Mouse (Mus musculus): ENCODE results near the gene Frmd6. TPM values are rescaled to one million over a fixed set of nuclear protein-coding genes. Genes with fewer than 3 reads are reported as not detected.

The Frmd6 gene
- total and polyA plus RNA-seq, 3 experiments = 2.5 to 4.5 (median 3.5) TPM

DNA sequence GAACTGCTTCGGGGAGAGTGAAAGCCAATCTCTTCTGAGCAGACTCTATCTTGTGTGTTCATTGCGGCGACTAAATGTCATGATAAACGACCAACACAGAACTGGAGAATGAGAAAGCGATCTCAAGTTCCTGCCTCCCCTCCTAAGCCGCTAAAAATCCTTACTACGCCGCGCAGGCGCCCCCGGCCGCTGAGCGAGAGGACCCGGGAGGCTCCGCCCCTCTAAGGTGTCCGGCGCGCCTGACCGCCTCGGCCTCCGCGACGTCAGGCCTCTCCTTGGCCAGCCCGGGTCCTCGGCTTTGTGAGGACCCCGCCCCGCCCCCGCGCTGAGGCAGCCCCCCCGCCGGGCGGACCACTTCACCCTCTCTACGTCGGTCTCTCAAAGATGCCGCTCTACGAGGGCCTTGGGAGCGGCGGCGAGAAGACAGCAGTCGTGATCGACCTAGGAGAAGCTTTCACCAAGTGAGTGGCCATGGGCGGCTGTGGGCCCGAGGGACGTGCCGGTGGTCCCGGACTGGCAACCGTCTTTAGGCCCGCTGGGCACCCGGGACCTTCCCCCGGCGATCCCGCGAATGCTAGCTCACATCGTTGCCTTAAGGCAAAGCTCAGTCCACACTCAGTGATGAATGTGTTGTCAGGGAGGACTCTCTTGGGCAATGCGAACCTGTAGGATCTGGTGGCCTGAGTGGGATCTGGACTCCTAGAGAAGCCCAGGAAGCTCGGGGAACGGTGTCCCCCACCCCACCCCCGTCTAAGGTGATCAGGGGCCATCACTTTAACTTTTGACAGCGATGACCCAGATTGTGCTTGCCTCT is 112.5 kb downstream of the Frmd6 start, which contains the start of gene Actr10:
Gene Actr10 (plus strand): TSS at position 287 of the 814 bp plus-strand sequence.
- in situ Hi-C loops (cut with MboI; ENCODE audit: low pct_ligation_motif_present, low pct_unique_long_range_greater_than_20kb, low sequenced_read_pairs) = no loop called here
- dilution Hi-C loops (cut with MboI; ENCODE audit: extremely low pct_ligation_motif_present, extremely low pct_unique_long_range_greater_than_20kb, low sequenced_read_pairs) = no loop called here

GRCm38 (mm10) chr12:70940806-70941205 is 115.5 kb downstream of the Frmd6 start:
- peaks cover 22% of the 10 kb centered on the region for H3K79me2 ChIP-seq (replicated peaks; ENCODE audit: control insufficient read depth, extremely low read depth, insufficient read depth, poor library complexity, severe bottlenecking)
- H3K4me2 ChIP-seq (ENCODE audit: insufficient read depth, low read depth, poor library complexity, severe bottlenecking) = no peak overlapping the region
- H3K36me3 ChIP-seq (replicated peaks in 1 of 2; ENCODE audit: control insufficient read depth in 1 of 2, insufficient read depth in 1 of 2, low read length in 1 of 2) = peaks cover 16 to 40% of the 10 kb centered on the region in 2 experiments
- in situ Hi-C loops (cut with MboI; ENCODE audit: low pct_ligation_motif_present, low pct_unique_long_range_greater_than_20kb, low sequenced_read_pairs) (no loop called here), dilution Hi-C loops (cut with MboI; ENCODE audit: extremely low pct_ligation_motif_present, extremely low pct_unique_long_range_greater_than_20kb, low sequenced_read_pairs) (no loop called here)
- peaks cover 4% of the 10 kb centered on the region for H3K27me3 ChIP-seq (replicated peaks)
- no peak overlapping the region for H3K4me3 ChIP-seq (replicated peaks in 1 of 3; ENCODE audit: low read depth in 2 of 3, low read length in 2 of 3, poor library complexity in 1 of 3)
- H3K9me3 ChIP-seq (replicated peaks; ENCODE audit: low read length) = peaks cover 7% of the 10 kb centered on the region
- H3K27ac ChIP-seq (ENCODE audit: insufficient read depth, low read depth) = no peak overlapping the region
- H3K4me1 ChIP-seq (ENCODE audit: control insufficient read depth in 1 of 2, insufficient read depth in 2 of 2) = peaks cover 4 to 11% of the 10 kb centered on the region in 2 experiments; a peak in 3 of 4 replicates
- TF ChIP-seq ZNF384 (IDR thresholded peaks at IDR 0.05; ENCODE audit: low read depth, low read length) (no peak), RAD21 (IDR thresholded peaks at IDR 0.05; ENCODE audit: low read depth, low read length) (no peak)
- DNase-seq (ENCODE audit: extremely low read depth) = no peak
- H3K9ac ChIP-seq (ENCODE audit: insufficient read depth, low read depth) = no peak overlapping the region

More for the DNA sequence above, 112.5 kb downstream of the Frmd6 start, which contains the start of gene Actr10:
- H3K9me3 ChIP-seq (replicated peaks; ENCODE audit: low read length) = peaks cover 19% of the 10 kb centered on the region
- peak within 1 kb of the TSS; percentile 93 to 97 (median 96) for H3K4me3 ChIP-seq (replicated peaks in 1 of 3; ENCODE audit: low read depth in 2 of 3, low read length in 2 of 3, poor library complexity in 1 of 3)
- TF ChIP-seq CTCF (conservative IDR thresholded peaks at IDR 0.05 in 1 of 2, IDR thresholded peaks at IDR 0.05 in 1 of 2; ENCODE audit: low read depth in 2 of 2, low read length in 2 of 2) = peak in 1 of 2 experiments; percentile 10; a peak in 1 of 4 replicates
- TF ChIP-seq MAFK (IDR thresholded peaks at IDR 0.05; ENCODE audit: insufficient replicate concordance, low read length) = no peak
- peak; percentile 44; the same call in 1 of the 2 replicates for TF ChIP-seq SIN3A (IDR thresholded peaks at IDR 0.05; ENCODE audit: low read length)
- TF ChIP-seq JUN (IDR thresholded peaks at IDR 0.05; ENCODE audit: insufficient read depth, low read depth, low read length) = no peak
- TF ChIP-seq TCF12 (IDR thresholded peaks at IDR 0.05; ENCODE audit: low read depth, low read length) = peak; percentile 89
- peak; percentile 79 for TF ChIP-seq HCFC1 (IDR thresholded peaks at IDR 0.05; ENCODE audit: low read depth, low read length)
- peak; percentile 92 for TF ChIP-seq NRF1 (IDR thresholded peaks at IDR 0.05; ENCODE audit: low read depth, low read length)
- TF ChIP-seq TBP (conservative IDR thresholded peaks at IDR 0.05; ENCODE audit: low read depth, low read length) = peak; percentile 88
- TF ChIP-seq MEF2A (IDR thresholded peaks at IDR 0.05; ENCODE audit: borderline replicate concordance, low read depth, low read length) = peak; percentile 47; the same call in 1 of the 2 replicates
- peak; percentile 48; the same call in 1 of the 2 replicates for TF ChIP-seq ELF1 (IDR thresholded peaks at IDR 0.05; ENCODE audit: low read depth, low read length)
- TF ChIP-seq POLR2A (IDR thresholded peaks at IDR 0.05; ENCODE audit: low read depth, low read length) = peak; percentile 97
- no peak for TF ChIP-seq PAX5 (IDR thresholded peaks at IDR 0.05; ENCODE audit: low read length)
- peak; percentile 14; the same call in 1 of the 2 replicates for TF ChIP-seq MXI1 (IDR thresholded peaks at IDR 0.05; ENCODE audit: low read depth, low read length)
- TF ChIP-seq NELFE (IDR thresholded peaks at IDR 0.05; ENCODE audit: low read depth, low read length) = peak; percentile 97
- peak; percentile 80; the same call in 1 of the 2 replicates for TF ChIP-seq POLR2AphosphoS2 (IDR thresholded peaks at IDR 0.05; ENCODE audit: low read depth, low read length)
- no peak for TF ChIP-seq RAD21 (IDR thresholded peaks at IDR 0.05; ENCODE audit: low read depth, low read length)
- TF ChIP-seq GABPA (IDR thresholded peaks at IDR 0.05; ENCODE audit: insufficient replicate concordance, low read depth, low read length) = no peak
- TF ChIP-seq MAX (IDR thresholded peaks at IDR 0.05; ENCODE audit: low read length) = peak; percentile 99
- TF ChIP-seq KAT2A (IDR thresholded peaks at IDR 0.05; ENCODE audit: insufficient replicate concordance, low read length) = 0 out of 2 replicates have a peak, but pooled peaks have one; percentile 44
- TF ChIP-seq UBTF (IDR thresholded peaks at IDR 0.05; ENCODE audit: low read depth, low read length) = no peak; the same call in 1 of the 2 replicates
- TF ChIP-seq ZMIZ1 (IDR thresholded peaks at IDR 0.05; ENCODE audit: low read depth, low read length) = peak; percentile 94
- peaks cover 5 to 21% of the 10 kb centered on the region in 2 experiments for H3K36me3 ChIP-seq (replicated peaks in 1 of 2; ENCODE audit: control insufficient read depth in 1 of 2, insufficient read depth in 1 of 2, low read length in 1 of 2)
- H3K4me2 ChIP-seq (ENCODE audit: insufficient read depth, low read depth, poor library complexity, severe bottlenecking) = peak within 1 kb of the TSS; percentile 79
- peak; percentile 80 for DNase-seq (ENCODE audit: extremely low read depth)
- peak within 1 kb of the TSS; percentile 71 for H3K9ac ChIP-seq (ENCODE audit: insufficient read depth, low read depth)
- H3K79me2 ChIP-seq (replicated peaks; ENCODE audit: control insufficient read depth, extremely low read depth, insufficient read depth, poor library complexity, severe bottlenecking) = peaks cover 20% of the 10 kb centered on the region
- peaks cover 4 to 11% of the 10 kb centered on the region in 2 experiments; a peak in 3 of 4 replicates for H3K4me1 ChIP-seq (ENCODE audit: control insufficient read depth in 1 of 2, insufficient read depth in 2 of 2)
- no peak within 1 kb of the TSS for H3K27ac ChIP-seq (ENCODE audit: insufficient read depth, low read depth)
- H3K27me3 ChIP-seq (replicated peaks) = peaks cover 8% of the 10 kb centered on the region
